Mouse (Mus musculus) heart, postnatal 0 days (tissue): ENCODE data around the gene 1700012B09Rik. TPM values are rescaled to one million over a fixed set of nuclear protein-coding genes. Genes with fewer than 3 reads are reported as not detected.
A peak's percentile ranks its signal among the peaks of the same experiment; 100 is the strongest.

Experiments
- ATAC-seq: fragments of 200-750 bp; cut with Nextera tagmentation; 2 replicates; pipeline ENCODE4 v1.8.0; 2017; ENCODE audit warnings: low read depth, moderate number of reproducible peaks, moderate library complexity; ENCODE audit not compliant: insufficient read depth
- DNase-seq: peaks from one replicate; pipeline ENCODE4 v3.0.0-alpha.2; 2016; ENCODE audit warnings: low spot score
- H3K27ac ChIP-seq: fragments of 300-500 bp; sonication (generic); 2 replicates; pipeline ENCODE4 v1.5.1; 2014; ENCODE audit warnings: low read depth, mild to moderate bottlenecking
- H3K27me3 ChIP-seq: fragments of 300-500 bp; sonication (generic); 2 replicates; pipeline ENCODE4 v1.6.1; 2014; ENCODE audit warnings: low read length, mixed read lengths; ENCODE audit not compliant: control insufficient read depth, insufficient read depth
- H3K36me3 ChIP-seq: fragments of 300-500 bp; sonication (generic); replicated peaks from 2 replicates; pipeline ENCODE4 v1.6.1; 2014; ENCODE audit warnings: low read length, mixed read lengths; ENCODE audit not compliant: control insufficient read depth, insufficient read depth
- H3K4me1 ChIP-seq: fragments of 300-500 bp; sonication (generic); 2 replicates; pipeline ENCODE4 v1.6.1; 2014; ENCODE audit warnings: antibody characterized with exemption; ENCODE audit not compliant: control insufficient read depth, insufficient read depth
- H3K4me2 ChIP-seq: fragments of 300-500 bp; sonication (generic); 2 replicates; pipeline ENCODE4 v1.6.1; 2014; ENCODE audit warnings: low read depth, mild to moderate bottlenecking, low read length, moderate library complexity
- H3K4me3 ChIP-seq: fragments of 300-500 bp; sonication (generic); 2 replicates; pipeline ENCODE4 v1.5.1; 2014; ENCODE audit warnings: low read depth, low read length
- H3K9ac ChIP-seq: fragments of 300-500 bp; sonication (generic); replicated peaks from 2 replicates; pipeline ENCODE4 v1.6.1; 2014; ENCODE audit warnings: low read depth, low read length, mixed read lengths
- H3K9me3 ChIP-seq: fragments of 300-500 bp; sonication (generic); replicated peaks from 2 replicates; pipeline ENCODE4 v1.6.1; 2016; ENCODE audit warnings: low read length; ENCODE audit not compliant: control insufficient read depth
- CTCF ChIP-seq: IDR thresholded peaks from 2 replicates; pipeline ENCODE4 v1.5.1; 2016; ENCODE audit warnings: antibody characterized with exemption, control low read depth, low read depth
- EP300 ChIP-seq: IDR thresholded peaks from 2 replicates; pipeline ENCODE4 v1.6.1; 2016; ENCODE audit warnings: antibody characterized with exemption, low read depth
- WGBS: fragments of 180-500 bp; shearing (Covaris S2); extraction: QIAGEN DNeasy Blood & Tissue Kit; methylation state at CpG from one replicate; pipeline ENCODE4 v1.1.7; 2014; 5-methylcytosine and 5-hydroxymethylcytosine counted together
- polyA plus RNA-seq: library from polyadenylated mRNA; unstranded; fragments of >200 nt; fragmentation: Nextera tagmentation; extraction: Ambion mirVana; gene quantifications from 2 replicates; pipeline ENCODE4 v1.2.1, GENCODE M21; 2015
- total RNA-seq: library from RNA; depleted of rRNA; stranded (reverse); fragments of >200 nt; gene quantifications from 2 replicates; pipeline ENCODE4 v1.2.3, GENCODE M21; 2014; ENCODE audit warnings: low replicate concordance

Gene 1700012B09Rik
- total and polyA plus RNA-seq, 2 experiments from 2014 or later: not detected

GRCm38 (mm10) chr9:14764765-14765164 is 6.1 kb downstream of the 1700012B09Rik start:
- H3K4me1 ChIP-seq: no peaks in the 10 kb centered on the region
- H3K9ac ChIP-seq: no peak overlapping the region
- no peaks in the 10 kb centered on the region for H3K36me3 ChIP-seq
- DNase-seq: no peak
- no peak overlapping the region for H3K27ac ChIP-seq
- H3K4me2 ChIP-seq: no peak overlapping the region
- no peak overlapping the region for H3K4me3 ChIP-seq
- H3K9me3 ChIP-seq: no peaks in the 10 kb centered on the region
- WGBS: 22% methylated on average over 7 of the region's 7 CpGs
- 0 out of 2 replicates have a peak, but pooled peaks cover 8% of the 10 kb centered on the region for H3K27me3 ChIP-seq
- no peak for ATAC-seq
- TF ChIP-seq EP300 (no peak), CTCF (peak; percentile 58)

- no peak overlapping the region for H3K4me2 ChIP-seq
- H3K36me3 ChIP-seq: no peaks in the 10 kb centered on the region
- H3K27ac ChIP-seq: no peak overlapping the region
- no peaks in the 10 kb centered on the region for H3K9me3 ChIP-seq
- TF ChIP-seq CTCF: no peak
- no peak for TF ChIP-seq EP300
- H3K9ac ChIP-seq: no peak overlapping the region
- no peak overlapping the region for H3K4me3 ChIP-seq
- no peaks in the 10 kb centered on the region for H3K27me3 ChIP-seq
- H3K4me1 ChIP-seq: no peaks in the 10 kb centered on the region
- DNase-seq: no peak
- no peak for ATAC-seq
These were observed 11.6 kb downstream of the 1700012B09Rik start for GRCm38 (mm10) chr9:14759261-14759660.

- H3K27ac ChIP-seq: no peak overlapping the region
- H3K4me3 ChIP-seq: no peak overlapping the region
- DNase-seq: no peak
- no peaks in the 10 kb centered on the region for H3K27me3 ChIP-seq
- 49% methylated on average over 7 of the region's 7 CpGs for WGBS
- H3K4me1 ChIP-seq: no peaks in the 10 kb centered on the region
- no peak for TF ChIP-seq CTCF
- TF ChIP-seq EP300: no peak
- no peak overlapping the region for H3K4me2 ChIP-seq
- ATAC-seq: no peak
- no peak overlapping the region for H3K9ac ChIP-seq
- H3K36me3 ChIP-seq: no peaks in the 10 kb centered on the region
- H3K9me3 ChIP-seq: no peaks in the 10 kb centered on the region
These were observed 12.2 kb downstream of the 1700012B09Rik start for GRCm38 (mm10) chr9:14758590-14758989.

- Histone ChIP-seq H3K9me3 (no peaks in the 10 kb centered on the region), H3K36me3 (no peaks in the 10 kb centered on the region), H3K4me2 (no peak overlapping the region), H3K27ac (no peak overlapping the region), H3K9ac (no peak overlapping the region), H3K27me3 (peaks cover 12% of the 10 kb centered on the region), H3K4me1 (no peaks in the 10 kb centered on the region), H3K4me3 (no peak overlapping the region)
- ATAC-seq (no peak), DNase-seq (no peak)
- 72% methylated on average over 3 of the region's 3 CpGs for WGBS
- TF ChIP-seq EP300: no peak
- TF ChIP-seq CTCF: no peak
These were observed 16.4 kb downstream of the 1700012B09Rik start for GRCm38 (mm10) chr9:14754469-14754868.

- Histone ChIP-seq H3K4me1 (no peaks in the 10 kb centered on the region), H3K27me3 (peaks cover 12% of the 10 kb centered on the region), H3K36me3 (no peaks in the 10 kb centered on the region), H3K4me3 (no peak overlapping the region), H3K9me3 (no peaks in the 10 kb centered on the region), H3K4me2 (no peak overlapping the region), H3K9ac (no peak overlapping the region), H3K27ac (no peak overlapping the region)
- DNase-seq (no peak), ATAC-seq (no peak)
- TF ChIP-seq CTCF (no peak), EP300 (no peak)
These were observed 16.9 kb downstream of the 1700012B09Rik start for GRCm38 (mm10) chr9:14753947-14754346.

GRCm38 (mm10) chr9:14752001-14752522 is 18.8 kb downstream of the 1700012B09Rik start, which contains the start of gene Fut4:
Gene Fut4 (minus strand): TSS chr9:14752393.
- peak within 1 kb of the TSS; percentile 83 for H3K4me2 ChIP-seq
- H3K4me1 ChIP-seq: no peaks in the 10 kb centered on the region
- H3K36me3 ChIP-seq: no peaks in the 10 kb centered on the region
- no peaks in the 10 kb centered on the region for H3K9me3 ChIP-seq
- WGBS: 1% methylated on average over 28 of the region's 28 CpGs
- peak within 1 kb of the TSS; percentile 40 for H3K9ac ChIP-seq
- DNase-seq: peak; percentile 13
- ATAC-seq: peak; percentile 61
- H3K27me3 ChIP-seq: peaks cover 12% of the 10 kb centered on the region
- no peak for TF ChIP-seq CTCF
- TF ChIP-seq EP300: no peak
- H3K4me3 ChIP-seq: peak within 1 kb of the TSS; percentile 48
- H3K27ac ChIP-seq: no peak within 1 kb of the TSS
